Mouse (Mus musculus) skeletal muscle tissue, adult 2 months (tissue): Measurements from ENCODE around the gene Ctc1.

Experiments used
- DNase-seq: peaks from one replicate; pipeline ENCODE4 v3.0.0-alpha.2; 2012; ENCODE audit warnings: low read depth, low spot score

The Ctc1 gene

GRCm38 (mm10) chr11:69047592-69047991 lies 31.9 kb downstream of the Ctc1 start:
- no peak for DNase-seq

- no peak for DNase-seq
These were observed 32.4 kb downstream of the Ctc1 start for GRCm38 (mm10) chr11:69048151-69048550.

- no peak for DNase-seq
These were observed 35.0 kb downstream of the Ctc1 start for GRCm38 (mm10) chr11:69050748-69051147.

DNA sequence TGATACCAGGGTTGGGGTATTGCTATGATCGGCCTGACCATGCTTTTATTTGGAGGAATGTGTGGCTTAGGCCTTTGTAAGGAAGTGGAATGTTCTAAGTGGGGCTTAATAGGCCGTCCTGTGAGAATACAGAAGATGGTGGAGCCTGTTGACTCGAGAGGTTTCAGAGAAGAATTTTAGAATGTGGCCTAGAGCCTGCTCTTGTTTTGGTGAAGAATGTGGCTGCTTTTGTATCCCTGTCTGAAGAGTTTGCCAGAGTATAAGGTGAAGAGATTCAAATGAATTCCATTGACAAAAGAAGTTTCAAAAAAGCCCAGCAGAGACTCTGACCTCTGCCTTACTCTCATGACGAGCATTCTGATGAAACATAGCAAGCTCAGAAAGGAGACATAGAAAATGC lies 36.1 kb downstream of the Ctc1 start:
- DNase-seq, result no peak

DNA sequence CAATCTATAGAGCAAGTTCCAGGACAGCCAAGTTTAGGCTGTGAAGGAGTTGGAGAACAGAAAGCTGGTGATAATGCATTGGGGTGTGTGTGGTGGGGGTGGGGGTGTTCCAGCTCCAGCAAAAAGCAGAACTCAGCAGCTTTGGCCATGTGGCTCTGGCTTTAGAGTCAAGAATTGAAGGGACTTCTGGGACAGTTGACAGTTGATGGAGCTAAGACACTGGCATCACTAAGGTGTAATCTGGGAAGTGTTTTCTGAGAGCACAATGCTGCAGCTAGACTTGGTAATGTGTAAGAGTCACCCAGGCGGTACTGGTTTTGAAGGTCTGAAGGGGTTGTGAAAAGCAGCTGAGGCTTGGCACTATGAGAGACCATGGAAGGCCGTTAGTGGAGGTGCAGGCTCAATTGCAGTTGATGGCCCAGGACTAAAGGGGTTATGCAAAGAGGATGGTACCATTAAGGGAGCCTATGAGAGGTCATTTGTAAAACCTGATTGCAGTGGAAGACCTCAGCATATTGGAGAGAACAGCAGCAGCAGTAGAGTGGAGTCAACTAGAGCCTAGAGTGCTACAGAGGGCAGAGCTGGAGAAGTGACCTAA lies 37.2 kb downstream of the Ctc1 start:
- no peak for DNase-seq

- no peak for DNase-seq
These were observed 38.1 kb downstream of the Ctc1 start for GRCm38 (mm10) chr11:69053848-69054247.

DNA sequence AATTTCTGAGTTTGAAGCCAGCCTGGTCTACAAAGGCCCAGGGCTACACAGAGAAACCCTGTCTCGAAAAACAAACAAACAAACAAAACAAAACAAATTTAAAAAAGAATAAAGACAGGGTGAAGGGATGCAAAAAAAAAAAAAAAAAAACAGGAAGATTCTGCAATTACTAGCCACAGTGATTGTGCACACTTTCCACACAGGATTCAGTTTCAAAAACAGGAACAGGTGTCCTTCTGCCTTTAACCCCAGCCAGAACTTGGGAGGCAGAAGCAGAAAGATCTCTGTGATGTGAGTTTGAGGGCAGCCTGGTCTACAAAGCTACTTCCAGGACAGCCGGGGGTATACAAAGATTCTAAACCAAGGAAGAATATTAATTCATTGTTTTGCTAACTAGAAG lies 42.6 kb downstream of the Ctc1 start:
- DNase-seq, result no peak

GRCm38 (mm10) chr11:69058729-69059356 lies 43.1 kb downstream of the Ctc1 start:
- no peak for DNase-seq

DNA sequence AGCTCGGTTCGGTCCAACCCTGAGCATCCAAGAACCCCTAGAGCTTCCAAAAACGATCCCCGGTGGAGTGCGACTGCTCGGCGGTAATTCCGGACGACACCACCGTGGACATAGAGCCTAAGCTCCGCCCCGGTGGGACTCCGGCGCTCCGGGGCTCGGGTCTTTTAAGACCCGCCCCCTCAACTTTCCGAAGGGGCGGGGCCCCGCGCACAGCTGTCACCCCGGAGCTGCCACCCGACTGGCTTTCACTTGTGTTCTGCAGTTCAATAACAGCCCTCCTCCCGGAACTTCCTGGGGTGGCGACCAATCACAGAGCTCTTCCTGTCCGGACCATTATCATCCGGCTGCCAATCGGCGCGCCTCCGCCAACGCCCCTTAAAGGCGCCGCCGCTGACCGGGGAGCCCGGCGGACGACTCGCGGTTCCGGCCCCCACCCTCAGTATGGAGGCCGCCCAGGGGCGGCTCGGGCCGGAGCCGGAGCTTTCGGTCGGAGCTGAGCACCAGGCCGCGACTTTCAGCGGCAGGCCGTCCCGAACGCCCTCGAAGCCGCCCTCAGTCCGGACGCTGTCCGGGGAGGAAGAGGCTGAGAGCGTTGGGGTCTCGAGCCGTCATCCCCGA lies 43.8 kb downstream of the Ctc1 start, which contains the start of gene Borcs6:
Borcs6 (plus strand) TSS at position 361 of the 618 bp plus-strand sequence.
- peak; percentile 99 for DNase-seq

DNA sequence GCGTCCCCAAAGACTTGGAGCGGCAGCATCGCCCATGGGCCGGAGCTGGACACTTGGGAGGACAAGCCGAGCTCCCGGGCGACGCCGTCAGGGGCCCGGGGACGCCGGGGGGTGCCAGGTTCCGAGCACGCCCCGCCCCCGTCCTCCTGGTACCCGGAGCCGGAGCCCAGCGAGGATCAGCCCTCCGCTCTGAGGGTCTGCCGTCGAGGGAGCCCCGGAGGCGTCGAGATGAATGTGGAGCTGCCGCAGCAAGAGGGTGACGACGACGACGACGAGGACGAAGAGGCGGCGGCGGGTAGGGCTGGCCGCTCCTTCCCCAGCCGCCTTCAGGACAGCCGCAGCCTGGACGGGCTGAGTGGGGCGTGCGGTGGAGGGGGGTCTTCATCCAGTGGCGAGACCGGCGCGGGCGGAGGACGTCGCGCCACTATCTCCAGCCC lies 44.3 kb downstream of the Ctc1 start:
- DNase-seq, result no peak

GRCm38 (mm10) chr11:69060448-69061254 lies 44.9 kb downstream of the Ctc1 start:
- no peak for DNase-seq

DNA sequence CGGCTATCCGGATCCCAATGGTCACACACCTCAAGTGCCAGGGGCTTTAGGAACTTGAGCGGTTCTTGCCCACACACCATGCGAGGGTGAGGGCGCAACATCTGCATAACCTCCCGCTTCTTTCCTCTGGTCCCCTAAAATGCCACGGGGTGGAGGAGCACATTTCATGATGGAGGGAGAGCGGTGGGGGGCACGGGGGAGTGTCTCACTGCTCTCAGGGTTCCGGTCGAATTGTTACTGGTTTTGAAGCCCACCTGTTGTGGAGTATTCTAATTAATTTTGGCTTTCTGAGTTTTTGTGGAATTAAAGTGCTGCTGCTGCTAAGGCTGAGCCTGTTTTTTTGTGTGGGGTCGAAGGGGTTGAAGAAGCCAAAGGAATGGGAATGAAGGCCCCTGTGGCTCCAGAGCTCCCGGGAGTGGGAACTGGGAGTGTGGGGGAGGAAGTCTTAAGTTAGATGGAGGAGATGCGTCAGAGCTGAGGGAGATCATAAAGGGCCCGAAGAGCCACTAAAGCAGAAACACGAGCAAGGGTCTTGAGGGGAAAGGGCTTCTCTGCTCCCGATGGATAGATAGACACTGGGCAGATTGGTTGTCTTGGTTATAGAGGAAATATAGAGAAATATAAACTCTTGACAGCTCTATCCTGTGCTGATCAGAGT lies 45.7 kb downstream of the Ctc1 start:
- DNase-seq, result no peak

DNA sequence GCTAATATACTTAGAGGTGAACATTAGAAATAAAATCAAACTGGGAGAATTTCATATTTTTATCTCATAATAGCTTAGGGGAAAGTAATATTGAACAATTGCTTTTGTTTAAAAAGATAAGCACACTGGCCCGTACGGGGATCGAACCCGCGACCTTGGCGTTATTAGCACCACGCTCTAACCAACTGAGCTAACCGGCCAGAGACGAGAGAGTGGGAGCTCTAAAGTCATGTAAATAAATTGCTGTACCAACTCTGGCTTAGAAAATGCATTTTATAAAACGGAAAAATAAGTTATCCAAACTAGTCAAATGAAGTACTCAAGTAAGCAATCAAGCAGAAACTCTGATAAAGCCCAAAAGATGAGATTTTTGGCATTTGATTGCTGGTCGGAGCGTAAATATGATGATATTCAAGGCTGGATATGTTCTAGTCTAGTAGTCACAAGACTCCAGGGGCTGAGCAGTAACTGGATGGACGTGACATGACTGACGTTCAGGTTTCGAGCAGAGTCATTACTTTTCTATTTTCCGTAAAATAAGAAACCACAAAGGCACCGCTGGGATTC lies 46.6 kb downstream of the Ctc1 start:
- peak; percentile 74 for DNase-seq

- DNase-seq, result peak; percentile 95
These were observed 47.1 kb downstream of the Ctc1 start for GRCm38 (mm10) chr11:69062761-69063224.

- peak; percentile 85 for DNase-seq
These were observed 47.9 kb downstream of the Ctc1 start for GRCm38 (mm10) chr11:69063413-69064201.

GRCm38 (mm10) chr11:69064259-69065133 lies 48.8 kb downstream of the Ctc1 start:
- DNase-seq, result no peak

DNA sequence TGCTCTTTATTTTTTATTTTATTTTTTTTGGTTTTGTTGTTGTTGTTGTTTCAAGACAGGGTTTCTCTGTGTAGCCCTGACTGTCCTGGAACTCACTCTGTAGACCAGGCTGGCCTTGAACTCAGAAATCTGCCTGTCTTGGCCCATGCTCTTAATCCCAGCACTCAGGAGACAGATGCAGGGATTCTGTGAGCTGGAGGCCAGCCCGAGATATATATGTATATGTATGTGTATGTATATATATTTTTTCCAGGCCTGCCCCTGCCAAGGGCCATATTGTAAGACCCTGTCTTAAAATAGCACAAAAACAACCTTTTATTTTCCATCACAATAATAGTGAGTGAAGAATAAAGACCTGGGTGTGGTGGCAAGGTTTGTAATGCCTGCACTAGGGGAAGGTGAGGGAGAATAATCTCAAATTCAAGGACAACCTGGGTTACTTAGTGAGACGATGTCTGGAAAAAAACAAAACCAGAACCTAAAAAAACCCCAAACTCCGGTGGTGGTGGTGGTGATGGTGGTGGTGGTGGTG lies 49.7 kb downstream of the Ctc1 start:
- DNase-seq, result no peak

DNA sequence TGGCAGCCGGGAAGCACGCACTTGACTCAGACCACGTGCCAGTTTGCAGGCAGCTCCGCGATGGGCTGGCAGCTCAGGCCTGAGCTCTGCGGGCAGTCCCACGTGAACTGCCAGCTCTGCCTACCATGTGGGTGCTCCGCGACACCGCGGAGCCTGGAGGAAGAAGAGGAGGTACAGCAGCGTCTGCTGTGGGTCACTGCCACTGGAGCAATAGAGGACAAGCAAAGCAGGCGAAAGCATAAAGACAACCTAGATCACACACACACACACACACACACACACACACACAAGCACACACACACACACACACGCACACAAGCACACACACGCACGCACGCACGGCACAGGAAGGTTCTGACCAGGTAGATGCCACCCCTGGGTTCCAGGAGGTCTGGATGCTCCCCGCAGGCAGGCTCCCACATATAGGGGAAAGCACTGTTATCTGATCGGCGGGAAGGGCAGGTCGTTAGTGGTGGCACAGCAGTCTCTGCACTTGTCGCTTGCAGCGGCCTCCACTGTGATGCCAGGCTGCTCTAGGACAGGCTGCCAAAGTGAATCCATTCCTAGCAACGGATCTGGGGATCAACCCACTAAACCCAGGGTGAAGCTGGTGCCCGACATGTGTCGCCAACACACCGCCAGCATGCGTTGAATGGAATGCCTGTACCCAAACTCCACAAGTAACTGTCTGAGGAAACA lies 50.6 kb downstream of the Ctc1 start:
- DNase-seq, result no peak

DNA sequence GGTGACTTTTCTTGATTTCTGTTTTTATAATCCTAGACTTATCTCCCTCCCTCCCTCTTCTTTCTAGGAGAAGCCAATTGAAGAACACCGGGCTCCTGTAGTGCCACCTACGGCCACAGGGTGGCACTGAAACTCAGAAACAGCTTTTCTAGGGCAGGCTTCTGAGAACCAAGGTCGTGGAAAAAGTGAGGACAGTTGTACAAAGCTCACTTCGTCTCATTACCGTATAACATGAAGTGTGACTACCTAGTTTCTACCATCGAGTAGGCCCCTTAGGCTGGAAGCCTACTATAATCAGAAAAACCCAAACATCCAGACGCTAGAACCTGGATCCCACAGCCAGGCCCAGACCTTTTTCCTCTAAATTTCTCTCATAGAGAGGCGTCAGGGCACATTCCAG lies 51.2 kb downstream of the Ctc1 start:
- peak; percentile 86 for DNase-seq
